Mouse (Mus musculus) megakaryocyte, adult 5-6 weeks (primary cell): ENCODE data around the gene 4921504E06Rik. TPM values are rescaled to one million over a fixed set of nuclear protein-coding genes. Genes with fewer than 3 reads are reported as not detected.

Experiments
- ATAC-seq: 2 replicates; pipeline ENCODE4 v1.8.0; 2016; ENCODE audit warnings: mild to moderate bottlenecking, inconsistent platforms; ENCODE audit not compliant: poor library complexity, severe bottlenecking
- total RNA-seq, 2 experiments: library from RNA; stranded (forward) in 1 of 2; stranded (reverse) in 1 of 2; fragments of 153-499, 151-499 nt in 1 of 2; fragments of 221-1000, 200-1000 nt in 1 of 2; gene quantifications; 2 replicates each; pipeline versions ENCODE4 v1.2.3 to v1.2.4; 2015 to 2017

Gene 4921504E06Rik
- total RNA-seq, 2 experiments from 2014 or later: not detected

GRCm38 (mm10) chr2:19423086-19423485 lies 130.6 kb downstream of the 4921504E06Rik start:
- ATAC-seq: no peak

DNA sequence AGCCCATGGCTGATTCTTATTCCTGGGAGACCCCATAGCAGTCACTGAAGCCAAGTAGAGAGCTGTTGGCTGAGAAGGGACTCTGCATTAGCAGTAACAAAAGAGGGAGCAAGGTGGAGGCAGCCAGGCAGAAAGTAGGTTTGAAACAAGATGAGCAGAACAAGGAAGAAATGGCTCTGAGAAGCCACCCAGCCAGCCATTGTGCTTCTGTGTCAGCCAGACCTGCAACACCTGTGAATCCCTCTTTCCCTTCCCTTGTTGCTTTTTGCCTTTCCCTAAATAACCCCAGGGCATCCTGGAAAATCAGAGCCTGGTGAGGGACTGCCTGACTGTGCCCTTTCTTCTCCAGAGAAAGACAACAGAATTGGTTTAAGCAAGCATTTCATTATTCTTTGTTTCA lies 131.5 kb downstream of the 4921504E06Rik start:
- no peak for ATAC-seq

DNA sequence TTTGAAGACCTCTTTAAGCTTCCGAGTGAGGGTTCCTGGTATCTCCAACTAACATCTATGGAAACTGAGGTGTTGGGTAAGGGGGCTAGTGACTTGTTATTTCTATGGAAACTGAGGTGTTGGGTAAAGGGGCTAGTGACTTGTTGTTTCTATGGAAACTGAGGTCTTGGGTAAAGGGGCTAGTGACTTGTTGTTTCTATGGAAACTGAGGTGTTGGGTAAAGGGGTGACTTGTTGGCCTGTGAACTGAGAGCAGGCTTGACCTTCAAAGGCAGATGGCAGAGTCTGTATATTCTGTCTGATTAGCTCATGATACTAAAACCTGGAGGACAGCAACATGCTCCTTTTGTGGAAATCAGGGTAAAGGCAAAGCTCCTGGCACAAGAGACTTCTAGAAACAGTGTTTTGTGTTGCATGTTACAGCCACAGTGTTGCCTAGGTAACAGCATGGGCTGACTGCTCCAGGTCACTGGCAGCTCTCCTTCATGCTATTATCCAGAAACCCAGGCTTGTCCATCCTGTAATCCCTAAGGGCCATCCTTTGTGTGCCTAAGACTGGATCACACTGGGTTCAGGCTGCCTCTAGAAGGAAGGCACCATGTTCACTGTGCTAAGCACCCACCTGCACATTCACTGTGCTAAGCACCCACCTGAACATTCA lies 133.9 kb downstream of the 4921504E06Rik start:
- no peak for ATAC-seq

- ATAC-seq: no peak
These were observed 137.6 kb downstream of the 4921504E06Rik start for GRCm38 (mm10) chr2:19416066-19416465.

GRCm38 (mm10) chr2:19415063-19415521 lies 138.6 kb downstream of the 4921504E06Rik start:
- ATAC-seq: peak; percentile 87

DNA sequence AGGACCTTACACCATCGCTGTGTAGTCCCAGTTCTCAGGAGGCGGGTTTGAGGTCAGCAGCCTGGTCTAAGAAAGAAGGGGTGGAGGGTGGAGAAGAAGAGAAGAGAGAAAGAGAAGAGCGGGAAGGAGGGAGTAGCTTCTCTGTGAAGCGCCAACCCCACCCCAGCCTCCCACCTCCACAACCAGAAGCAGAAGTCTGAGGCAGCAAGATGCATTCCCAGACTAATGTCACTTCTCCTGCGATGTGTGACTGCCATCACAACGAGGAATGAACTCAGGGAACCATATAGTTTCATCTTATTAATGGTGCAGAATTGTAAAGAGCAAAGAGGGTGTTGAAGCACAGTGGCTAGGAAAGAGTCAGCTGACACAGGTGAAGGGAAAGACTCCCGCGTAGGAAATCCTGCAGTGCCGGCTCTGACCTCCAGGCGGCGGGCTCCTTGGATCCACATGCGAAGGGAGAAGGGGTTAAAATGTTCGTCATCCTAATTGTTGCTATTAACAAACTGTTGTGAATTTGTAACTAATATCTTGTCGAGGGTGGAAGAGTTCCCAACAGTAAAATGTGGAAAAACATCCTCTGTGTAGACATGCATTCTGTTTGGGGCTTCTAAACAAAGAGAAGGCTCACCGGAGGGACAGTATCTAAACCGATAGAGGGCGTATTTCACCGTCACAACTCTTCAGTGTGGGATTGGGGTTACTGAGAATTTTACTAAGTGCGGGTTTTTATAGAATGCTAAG lies 139.3 kb downstream of the 4921504E06Rik start:
- ATAC-seq: peak; percentile 83

Other genes starting within 250 kb of the 4921504E06Rik start
- gene Msrb2, start 182.5 kb downstream of the 4921504E06Rik start, total RNA-seq (2015): 8.8 and 15.1 TPM in 2 replicates
- gene Msrb2, start 182.5 kb downstream of the 4921504E06Rik start, total RNA-seq (2017): 7.0 and 13.2 TPM in 2 replicates
- not detected in 2 replicates for gene Ptf1a, start 108.3 kb downstream of the 4921504E06Rik start, total RNA-seq (2015)
- gene Ptf1a, start 108.3 kb downstream of the 4921504E06Rik start, total RNA-seq (2017): not detected in 2 replicates
- 5.3 and 6.6 TPM in 2 replicates for gene Otud1, start 103.8 kb upstream of the 4921504E06Rik start, total RNA-seq (2015)
- gene Otud1, start 103.8 kb upstream of the 4921504E06Rik start, total RNA-seq (2017): 6.0 and 6.4 TPM in 2 replicates